Mouse (Mus musculus): ENCODE data around the gene Gm6793. TPM values are rescaled to one million over a fixed set of nuclear protein-coding genes. Genes with fewer than 3 reads are reported as not detected.

Gene Gm6793
- polyA plus RNA-seq, 1 experiment, result not detected

- no peaks in the 10 kb centered on the region for H3K4me1 ChIP-seq (ENCODE audit: control insufficient read depth, insufficient read depth, insufficient read length, low read length)
- TF ChIP-seq POLR2A (IDR thresholded peaks at IDR 0.05; ENCODE audit: low read depth, low read length) (no peak), CTCF (IDR thresholded peaks at IDR 0.05; ENCODE audit: extremely low read depth, insufficient read length, insufficient replicate concordance, low read depth, low read length) (no peak)
- H3K36me3 ChIP-seq (ENCODE audit: control insufficient read depth, insufficient read depth, low read length), result no peaks in the 10 kb centered on the region; the same call in 1 of the 2 replicates
- no peaks in the 10 kb centered on the region for H3K27me3 ChIP-seq (ENCODE audit: control insufficient read depth, insufficient read depth, low read length)
- H3K27ac ChIP-seq (ENCODE audit: insufficient read depth, low read depth, low read length), result no peak overlapping the region
- H3K4me3 ChIP-seq (ENCODE audit: low read depth, low read length), result no peak overlapping the region
- 73% methylated on average over 5 of the region's 5 CpGs for WGBS
These were observed 45.8 kb downstream of the Gm6793 start for GRCm38 (mm10) chr8:111968991-111969390.

- Histone ChIP-seq H3K27me3 (ENCODE audit: control insufficient read depth, insufficient read depth, low read length) (no peaks in the 10 kb centered on the region), H3K36me3 (ENCODE audit: control insufficient read depth, insufficient read depth, low read length) (no peaks in the 10 kb centered on the region; the same call in 1 of the 2 replicates), H3K4me3 (ENCODE audit: low read depth, low read length) (no peak overlapping the region), H3K27ac (ENCODE audit: insufficient read depth, low read depth, low read length) (no peak overlapping the region), H3K4me1 (ENCODE audit: control insufficient read depth, insufficient read depth, insufficient read length, low read length) (no peaks in the 10 kb centered on the region)
- WGBS, result 88% methylated on average over 10 of the region's 10 CpGs
- TF ChIP-seq POLR2A (IDR thresholded peaks at IDR 0.05; ENCODE audit: low read depth, low read length) (no peak), CTCF (IDR thresholded peaks at IDR 0.05; ENCODE audit: extremely low read depth, insufficient read length, insufficient replicate concordance, low read depth, low read length) (no peak)
These were observed 46.3 kb downstream of the Gm6793 start for GRCm38 (mm10) chr8:111968541-111968940.

- WGBS, result 79% methylated on average over 5 of the region's 5 CpGs
- H3K27me3 ChIP-seq (ENCODE audit: control insufficient read depth, insufficient read depth, low read length), result no peaks in the 10 kb centered on the region
- no peaks in the 10 kb centered on the region for H3K4me1 ChIP-seq (ENCODE audit: control insufficient read depth, insufficient read depth, insufficient read length, low read length)
- TF ChIP-seq CTCF (IDR thresholded peaks at IDR 0.05; ENCODE audit: extremely low read depth, insufficient read length, insufficient replicate concordance, low read depth, low read length) (no peak), POLR2A (IDR thresholded peaks at IDR 0.05; ENCODE audit: low read depth, low read length) (no peak)
- H3K4me3 ChIP-seq (ENCODE audit: low read depth, low read length), result no peak overlapping the region
- H3K27ac ChIP-seq (ENCODE audit: insufficient read depth, low read depth, low read length), result no peak overlapping the region
- no peaks in the 10 kb centered on the region; the same call in 1 of the 2 replicates for H3K36me3 ChIP-seq (ENCODE audit: control insufficient read depth, insufficient read depth, low read length)
These were observed 47.5 kb downstream of the Gm6793 start for GRCm38 (mm10) chr8:111967246-111967870.

GRCm38 (mm10) chr8:111964849-111965561 lies 49.8 kb downstream of the Gm6793 start:
- no peak overlapping the region for H3K4me3 ChIP-seq (ENCODE audit: low read depth, low read length)
- 60% methylated on average over 7 of the region's 7 CpGs for WGBS
- TF ChIP-seq POLR2A (IDR thresholded peaks at IDR 0.05; ENCODE audit: low read depth, low read length) (no peak), CTCF (IDR thresholded peaks at IDR 0.05; ENCODE audit: extremely low read depth, insufficient read length, insufficient replicate concordance, low read depth, low read length) (no peak)
- no peaks in the 10 kb centered on the region for H3K4me1 ChIP-seq (ENCODE audit: control insufficient read depth, insufficient read depth, insufficient read length, low read length)
- H3K27ac ChIP-seq (ENCODE audit: insufficient read depth, low read depth, low read length), result no peak overlapping the region
- H3K27me3 ChIP-seq (ENCODE audit: control insufficient read depth, insufficient read depth, low read length), result no peaks in the 10 kb centered on the region
- H3K36me3 ChIP-seq (ENCODE audit: control insufficient read depth, insufficient read depth, low read length), result no peaks in the 10 kb centered on the region; the same call in 1 of the 2 replicates

- TF ChIP-seq POLR2A (IDR thresholded peaks at IDR 0.05; ENCODE audit: low read depth, low read length) (no peak), CTCF (IDR thresholded peaks at IDR 0.05; ENCODE audit: extremely low read depth, insufficient read length, insufficient replicate concordance, low read depth, low read length) (no peak)
- Histone ChIP-seq H3K4me1 (ENCODE audit: control insufficient read depth, insufficient read depth, insufficient read length, low read length) (no peaks in the 10 kb centered on the region), H3K27ac (ENCODE audit: insufficient read depth, low read depth, low read length) (no peak overlapping the region), H3K36me3 (ENCODE audit: control insufficient read depth, insufficient read depth, low read length) (no peaks in the 10 kb centered on the region; the same call in 1 of the 2 replicates), H3K27me3 (ENCODE audit: control insufficient read depth, insufficient read depth, low read length) (no peaks in the 10 kb centered on the region), H3K4me3 (ENCODE audit: low read depth, low read length) (no peak overlapping the region)
- WGBS, result 61% methylated on average over 5 of the region's 5 CpGs
These were observed 50.5 kb downstream of the Gm6793 start for GRCm38 (mm10) chr8:111964351-111964750.

- TF ChIP-seq CTCF (IDR thresholded peaks at IDR 0.05; ENCODE audit: extremely low read depth, insufficient read length, insufficient replicate concordance, low read depth, low read length), result no peak
- no peak for TF ChIP-seq POLR2A (IDR thresholded peaks at IDR 0.05; ENCODE audit: low read depth, low read length)
These were observed 51.3 kb downstream of the Gm6793 start for GRCm38 (mm10) chr8:111963546-111963945.

More at GRCm38 (mm10) chr8:111963546-111963945, 51.3 kb downstream of the Gm6793 start:
- H3K4me1 ChIP-seq (ENCODE audit: control insufficient read depth, insufficient read depth, insufficient read length, low read length), result no peaks in the 10 kb centered on the region
- H3K27me3 ChIP-seq (ENCODE audit: control insufficient read depth, insufficient read depth, low read length), result no peaks in the 10 kb centered on the region
- no peak overlapping the region for H3K27ac ChIP-seq (ENCODE audit: insufficient read depth, low read depth, low read length)
- WGBS, result 92% methylated on average over 4 of the region's 4 CpGs
- no peaks in the 10 kb centered on the region; the same call in 1 of the 2 replicates for H3K36me3 ChIP-seq (ENCODE audit: control insufficient read depth, insufficient read depth, low read length)
- H3K4me3 ChIP-seq (ENCODE audit: low read depth, low read length), result no peak overlapping the region

Other genes starting within 250 kb of the Gm6793 start
- 0.20 and 0.25 TPM in 2 replicates for gene Cfdp1, start 160.7 kb downstream of the Gm6793 start, polyA plus RNA-seq (2012; rRNA removed)
- 4.2 and 11.0 TPM in 2 replicates for gene Tmem170, start 138.3 kb downstream of the Gm6793 start, polyA plus RNA-seq (2012; rRNA removed)
- 0.09 and 0.15 TPM in 2 replicates for gene Chst5, start 104.6 kb downstream of the Gm6793 start, polyA plus RNA-seq (2012; rRNA removed)
- 0.89 and 1.5 TPM in 2 replicates for gene Tmem231, start 81.2 kb downstream of the Gm6793 start, polyA plus RNA-seq (2012; rRNA removed)
- gene Gabarapl2, start 74.3 kb downstream of the Gm6793 start, polyA plus RNA-seq (2012; rRNA removed), result 10.2 and 14.1 TPM in 2 replicates
- gene Adat1, start 22.7 kb downstream of the Gm6793 start, polyA plus RNA-seq (2012; rRNA removed), result 0.60 and 0.91 TPM in 2 replicates
- 17.1 and 33.7 TPM in 2 replicates for gene Kars, start 3.7 kb downstream of the Gm6793 start, polyA plus RNA-seq (2012; rRNA removed)
- gene Terf2ip, start 3.6 kb downstream of the Gm6793 start, polyA plus RNA-seq (2012; rRNA removed), result 6.5 and 6.8 TPM in 2 replicates